Mouse (Mus musculus): ENCODE data around the gene 4933425L06Rik. TPM values are rescaled to one million over a fixed set of nuclear protein-coding genes. Genes with fewer than 3 reads are reported as not detected.

Gene 4933425L06Rik
- polyA plus RNA-seq (2014; fragmentation: Nextera tagmentation; extraction: Ambion mirVana): not detected in 2 replicates

DNA sequence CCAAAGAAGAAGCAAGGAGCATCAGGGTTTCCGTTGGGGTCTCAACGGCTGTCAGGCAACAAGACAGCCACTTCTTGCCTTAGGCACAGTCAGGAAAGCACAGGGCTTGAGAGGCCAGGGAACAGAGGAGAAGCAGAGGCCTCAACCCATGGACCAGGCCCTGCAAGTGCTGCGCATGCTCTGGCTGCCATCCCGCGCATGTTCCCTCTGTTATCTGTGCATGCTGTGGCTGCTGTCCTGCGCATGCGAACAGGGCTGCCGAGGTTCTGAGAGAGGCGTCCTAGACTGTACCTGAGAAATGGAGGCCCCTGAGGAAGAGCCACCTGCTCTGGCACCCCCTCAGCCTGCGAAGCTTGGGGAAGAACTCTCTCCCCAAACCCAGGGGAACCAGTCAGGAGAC is at the start of gene 4933425L06Rik:
TSS of gene 4933425L06Rik (plus strand) at position 261 of the 400 bp plus-strand sequence.
- no peaks in the 10 kb centered on the region for H3K4me1 ChIP-seq (ENCODE audit: control insufficient read depth, insufficient read depth, low read length)
- no peak within 1 kb of the TSS for H3K4me3 ChIP-seq (replicated peaks; ENCODE audit: low read depth, low read length)
- no peaks in the 10 kb centered on the region for H3K36me3 ChIP-seq (ENCODE audit: control insufficient read depth, insufficient read depth, low read length)
- WGBS: 93% methylated on average over 10 of the region's 10 CpGs
- H3K4me2 ChIP-seq (ENCODE audit: low read length): no peak within 1 kb of the TSS
- H3K9me3 ChIP-seq (ENCODE audit: control insufficient read depth, low read length): no peaks in the 10 kb centered on the region
- ATAC-seq (ENCODE audit: low FRiP score, low TSS enrichment): no peak
- H3K27me3 ChIP-seq (ENCODE audit: control insufficient read depth, insufficient read depth, low read length): no peaks in the 10 kb centered on the region
- H3K9ac ChIP-seq (replicated peaks; ENCODE audit: low read length): no peak within 1 kb of the TSS
- DNase-seq: no peak
- no peak within 1 kb of the TSS for H3K27ac ChIP-seq (replicated peaks; ENCODE audit: low read depth, low read length)

GRCm38 (mm10) chr13:105037816-105038215 is 44.1 kb upstream of the 4933425L06Rik start:
- Histone ChIP-seq H3K36me3 (ENCODE audit: control insufficient read depth, insufficient read depth, low read length) (no peaks in the 10 kb centered on the region), H3K4me2 (ENCODE audit: low read length) (no peak overlapping the region), H3K9me3 (ENCODE audit: control insufficient read depth, low read length) (no peaks in the 10 kb centered on the region), H3K27me3 (ENCODE audit: control insufficient read depth, insufficient read depth, low read length) (no peaks in the 10 kb centered on the region), H3K4me3 (replicated peaks; ENCODE audit: low read depth, low read length) (no peak overlapping the region), H3K4me1 (ENCODE audit: control insufficient read depth, insufficient read depth, low read length) (no peaks in the 10 kb centered on the region), H3K9ac (replicated peaks; ENCODE audit: low read length) (no peak overlapping the region), H3K27ac (replicated peaks; ENCODE audit: low read depth, low read length) (no peak overlapping the region)
- no peak for ATAC-seq (ENCODE audit: low FRiP score, low TSS enrichment)
- WGBS: 89% methylated on average over 12 of the region's 12 CpGs
- DNase-seq: no peak

- Histone ChIP-seq H3K27me3 (ENCODE audit: control insufficient read depth, insufficient read depth, low read length) (no peaks in the 10 kb centered on the region), H3K36me3 (ENCODE audit: control insufficient read depth, insufficient read depth, low read length) (no peaks in the 10 kb centered on the region), H3K4me3 (replicated peaks; ENCODE audit: low read depth, low read length) (no peak overlapping the region), H3K4me2 (ENCODE audit: low read length) (no peak overlapping the region), H3K9me3 (ENCODE audit: control insufficient read depth, low read length) (no peaks in the 10 kb centered on the region), H3K27ac (replicated peaks; ENCODE audit: low read depth, low read length) (no peak overlapping the region), H3K4me1 (ENCODE audit: control insufficient read depth, insufficient read depth, low read length) (no peaks in the 10 kb centered on the region), H3K9ac (replicated peaks; ENCODE audit: low read length) (no peak overlapping the region)
- ATAC-seq (ENCODE audit: low FRiP score, low TSS enrichment) (no peak), DNase-seq (no peak)
- 73% methylated on average over 5 of the region's 5 CpGs for WGBS
Measured at GRCm38 (mm10) chr13:105038334-105038733, 43.6 kb upstream of the 4933425L06Rik start.

GRCm38 (mm10) chr13:105043882-105044281 is 38.0 kb upstream of the 4933425L06Rik start:
- no peak overlapping the region for H3K4me3 ChIP-seq (replicated peaks; ENCODE audit: low read depth, low read length)
- H3K4me2 ChIP-seq (ENCODE audit: low read length): no peak overlapping the region
- no peaks in the 10 kb centered on the region for H3K27me3 ChIP-seq (ENCODE audit: control insufficient read depth, insufficient read depth, low read length)
- ATAC-seq (ENCODE audit: low FRiP score, low TSS enrichment) (no peak), DNase-seq (no peak)
- no peaks in the 10 kb centered on the region for H3K4me1 ChIP-seq (ENCODE audit: control insufficient read depth, insufficient read depth, low read length)
- no peak overlapping the region for H3K27ac ChIP-seq (replicated peaks; ENCODE audit: low read depth, low read length)
- 40% methylated on average over 3 of the region's 3 CpGs for WGBS
- no peaks in the 10 kb centered on the region for H3K36me3 ChIP-seq (ENCODE audit: control insufficient read depth, insufficient read depth, low read length)
- H3K9ac ChIP-seq (replicated peaks; ENCODE audit: low read length): no peak overlapping the region
- H3K9me3 ChIP-seq (ENCODE audit: control insufficient read depth, low read length): no peaks in the 10 kb centered on the region

DNA sequence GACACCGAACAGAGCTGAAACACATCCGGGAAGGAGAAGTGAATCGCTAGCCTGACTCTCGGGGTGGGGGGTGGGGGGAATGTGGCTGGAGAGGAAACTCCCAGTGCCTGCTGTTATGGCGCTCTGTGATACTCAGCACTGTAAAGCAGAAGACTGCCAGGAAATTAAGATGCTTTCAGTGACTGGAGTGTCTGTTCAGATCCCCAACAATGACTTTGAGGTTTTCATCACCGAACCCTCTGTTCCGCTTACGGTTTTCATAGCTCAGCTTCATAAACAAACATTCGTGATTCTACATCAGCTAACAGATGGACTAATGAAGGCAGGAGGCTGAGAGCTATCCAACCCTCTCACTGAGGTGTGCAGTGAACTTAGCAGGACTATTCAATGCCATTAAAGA is 34.5 kb upstream of the 4933425L06Rik start:
- no peaks in the 10 kb centered on the region for H3K27me3 ChIP-seq (ENCODE audit: control insufficient read depth, insufficient read depth, low read length)
- no peak overlapping the region for H3K9ac ChIP-seq (replicated peaks; ENCODE audit: low read length)
- 75% methylated on average over 9 of the region's 9 CpGs for WGBS
- no peak overlapping the region for H3K27ac ChIP-seq (replicated peaks; ENCODE audit: low read depth, low read length)
- H3K36me3 ChIP-seq (ENCODE audit: control insufficient read depth, insufficient read depth, low read length): no peaks in the 10 kb centered on the region
- no peak overlapping the region for H3K4me2 ChIP-seq (ENCODE audit: low read length)
- DNase-seq (no peak), ATAC-seq (ENCODE audit: low FRiP score, low TSS enrichment) (no peak)
- no peaks in the 10 kb centered on the region for H3K4me1 ChIP-seq (ENCODE audit: control insufficient read depth, insufficient read depth, low read length)
- no peak overlapping the region for H3K4me3 ChIP-seq (replicated peaks; ENCODE audit: low read depth, low read length)
- no peaks in the 10 kb centered on the region for H3K9me3 ChIP-seq (ENCODE audit: control insufficient read depth, low read length)

DNA sequence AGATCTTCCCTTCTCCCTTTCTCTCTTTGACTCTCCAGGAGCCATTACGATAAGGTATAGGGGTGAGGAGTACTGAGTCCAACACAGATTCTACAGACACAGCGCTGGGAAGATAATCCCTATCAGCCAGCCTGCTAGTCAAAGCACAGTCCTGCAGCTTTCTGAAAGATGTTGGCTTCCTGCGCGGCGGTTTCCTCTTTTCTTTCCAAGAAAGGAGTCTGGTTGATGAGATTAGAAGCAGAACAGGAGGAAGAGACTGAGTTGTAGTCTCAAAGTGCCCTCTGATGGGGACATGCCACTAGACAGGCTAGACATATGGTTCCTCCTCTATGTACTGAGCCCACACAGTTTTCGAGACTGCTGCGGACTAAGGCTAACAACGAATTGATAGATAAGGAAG is 33.3 kb upstream of the 4933425L06Rik start:
- Histone ChIP-seq H3K4me2 (ENCODE audit: low read length) (no peak overlapping the region), H3K4me3 (replicated peaks; ENCODE audit: low read depth, low read length) (no peak overlapping the region), H3K9ac (replicated peaks; ENCODE audit: low read length) (no peak overlapping the region), H3K27me3 (ENCODE audit: control insufficient read depth, insufficient read depth, low read length) (no peaks in the 10 kb centered on the region), H3K4me1 (ENCODE audit: control insufficient read depth, insufficient read depth, low read length) (peaks cover 6% of the 10 kb centered on the region; the same call in 1 of the 2 replicates), H3K27ac (replicated peaks; ENCODE audit: low read depth, low read length) (no peak overlapping the region), H3K9me3 (ENCODE audit: control insufficient read depth, low read length) (no peaks in the 10 kb centered on the region), H3K36me3 (ENCODE audit: control insufficient read depth, insufficient read depth, low read length) (no peaks in the 10 kb centered on the region)
- DNase-seq: no peak
- no peak for ATAC-seq (ENCODE audit: low FRiP score, low TSS enrichment)
- 73% methylated on average over 8 of the region's 8 CpGs for WGBS

GRCm38 (mm10) chr13:105051432-105051831 is 30.5 kb upstream of the 4933425L06Rik start:
- DNase-seq: peak; percentile 14
- Histone ChIP-seq H3K4me1 (ENCODE audit: control insufficient read depth, insufficient read depth, low read length) (peaks cover 14% of the 10 kb centered on the region), H3K27ac (replicated peaks; ENCODE audit: low read depth, low read length) (no peak overlapping the region), H3K27me3 (ENCODE audit: control insufficient read depth, insufficient read depth, low read length) (no peaks in the 10 kb centered on the region), H3K36me3 (ENCODE audit: control insufficient read depth, insufficient read depth, low read length) (no peaks in the 10 kb centered on the region), H3K4me3 (replicated peaks; ENCODE audit: low read depth, low read length) (no peak overlapping the region), H3K4me2 (ENCODE audit: low read length) (no peak overlapping the region), H3K9me3 (ENCODE audit: control insufficient read depth, low read length) (no peaks in the 10 kb centered on the region), H3K9ac (replicated peaks; ENCODE audit: low read length) (no peak overlapping the region)
- no peak for ATAC-seq (ENCODE audit: low FRiP score, low TSS enrichment)
- 50% methylated on average over 6 of the region's 6 CpGs for WGBS

DNA sequence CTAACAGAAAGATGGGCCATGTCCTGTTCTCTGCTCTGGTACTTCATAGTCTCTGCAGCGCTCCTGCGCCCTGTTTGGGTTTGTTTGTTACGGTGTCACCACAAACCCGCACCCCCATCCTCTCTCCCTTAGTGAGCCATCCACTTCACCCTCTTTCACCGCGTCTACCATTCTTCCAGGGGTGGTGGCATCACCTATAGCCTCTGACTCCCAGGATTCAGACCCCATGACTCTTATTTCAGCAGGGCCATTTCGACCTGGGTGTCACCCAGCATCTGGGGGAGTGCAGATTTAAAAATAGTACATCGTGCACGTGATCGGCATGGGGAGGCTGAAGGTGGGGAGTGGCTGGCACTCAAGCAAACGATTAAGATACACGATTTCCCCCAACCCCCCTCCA is 28.3 kb upstream of the 4933425L06Rik start:
- ATAC-seq (ENCODE audit: low FRiP score, low TSS enrichment): peak; percentile 7; the same call in 1 of the 2 replicates
- Histone ChIP-seq H3K4me3 (replicated peaks; ENCODE audit: low read depth, low read length) (peak overlapping the region; percentile 65), H3K36me3 (ENCODE audit: control insufficient read depth, insufficient read depth, low read length) (no peaks in the 10 kb centered on the region), H3K9ac (replicated peaks; ENCODE audit: low read length) (peak overlapping the region; percentile 72), H3K27me3 (ENCODE audit: control insufficient read depth, insufficient read depth, low read length) (0 out of 2 replicates have a peak, but pooled peaks cover 3% of the 10 kb centered on the region), H3K4me1 (ENCODE audit: control insufficient read depth, insufficient read depth, low read length) (peaks cover 14% of the 10 kb centered on the region), H3K4me2 (ENCODE audit: low read length) (peak overlapping the region; percentile 88), H3K27ac (replicated peaks; ENCODE audit: low read depth, low read length) (peak overlapping the region; percentile 90), H3K9me3 (ENCODE audit: control insufficient read depth, low read length) (no peaks in the 10 kb centered on the region)
- under 1% methylated on average over 12 of the region's 12 CpGs for WGBS
- peak; percentile 57 for DNase-seq

DNA sequence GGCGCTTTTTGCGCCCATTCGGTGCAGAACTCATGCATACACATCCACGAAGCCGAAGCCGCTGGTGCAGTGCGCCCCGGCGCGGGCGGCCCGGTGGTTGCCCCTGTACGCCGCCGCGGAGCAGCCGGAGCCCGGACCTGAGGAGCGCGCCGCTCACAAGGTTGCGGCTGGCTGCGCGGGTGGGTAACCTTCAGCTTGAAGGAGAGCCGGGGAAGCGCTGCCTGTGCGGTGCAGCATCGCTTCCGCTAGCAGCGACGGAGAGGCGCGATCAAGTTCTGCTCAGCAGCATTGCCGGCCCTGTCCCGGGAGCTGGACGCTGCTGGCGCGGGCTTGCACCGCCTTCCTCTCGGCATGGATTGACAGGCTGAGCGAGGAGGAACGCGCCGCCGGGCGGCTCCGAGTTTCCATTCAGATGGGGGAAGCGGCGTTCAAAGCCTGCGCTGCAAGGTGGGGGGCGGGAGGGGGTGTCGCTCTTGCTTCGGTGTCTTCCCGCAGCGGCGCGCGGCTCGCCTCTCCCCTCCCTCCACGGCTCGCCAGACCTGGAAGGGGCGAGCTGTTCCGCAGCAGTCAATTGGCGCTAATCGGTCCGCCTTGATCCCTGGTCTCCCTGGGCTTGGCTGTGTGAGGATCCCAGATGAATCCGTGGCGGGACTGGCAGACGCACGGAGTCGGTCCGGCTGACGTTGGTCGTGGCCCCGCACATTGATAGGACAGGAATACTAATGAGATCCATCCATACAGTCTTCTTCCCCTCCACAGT is 27.6 kb upstream of the 4933425L06Rik start, which contains the start of gene Rgs7bp:
TSS of gene Rgs7bp (minus strand) at position 750 of the 760 bp plus-strand sequence.
- Histone ChIP-seq H3K4me2 (ENCODE audit: low read length) (peak within 1 kb of the TSS; percentile 88), H3K27me3 (ENCODE audit: control insufficient read depth, insufficient read depth, low read length) (0 out of 2 replicates have a peak, but pooled peaks cover 3% of the 10 kb centered on the region), H3K4me3 (replicated peaks; ENCODE audit: low read depth, low read length) (peak within 1 kb of the TSS; percentile 65), H3K9me3 (ENCODE audit: control insufficient read depth, low read length) (no peaks in the 10 kb centered on the region), H3K9ac (replicated peaks; ENCODE audit: low read length) (peak within 1 kb of the TSS; percentile 72), H3K4me1 (ENCODE audit: control insufficient read depth, insufficient read depth, low read length) (peaks cover 14% of the 10 kb centered on the region), H3K36me3 (ENCODE audit: control insufficient read depth, insufficient read depth, low read length) (no peaks in the 10 kb centered on the region), H3K27ac (replicated peaks; ENCODE audit: low read depth, low read length) (peak within 1 kb of the TSS; percentile 90)
- DNase-seq (peak; percentile 88), ATAC-seq (ENCODE audit: low FRiP score, low TSS enrichment) (peak; percentile 88)
- under 1% methylated on average over 75 of the region's 75 CpGs for WGBS
